Mouse (Mus musculus) right cerebral cortex, postnatal 4 days (tissue): ENCODE results near the gene Vps8.

Source experiments
- DNase-seq: peaks from one replicate; pipeline ENCODE4 v3.0.0-alpha.2; 2022

Gene Vps8

DNA sequence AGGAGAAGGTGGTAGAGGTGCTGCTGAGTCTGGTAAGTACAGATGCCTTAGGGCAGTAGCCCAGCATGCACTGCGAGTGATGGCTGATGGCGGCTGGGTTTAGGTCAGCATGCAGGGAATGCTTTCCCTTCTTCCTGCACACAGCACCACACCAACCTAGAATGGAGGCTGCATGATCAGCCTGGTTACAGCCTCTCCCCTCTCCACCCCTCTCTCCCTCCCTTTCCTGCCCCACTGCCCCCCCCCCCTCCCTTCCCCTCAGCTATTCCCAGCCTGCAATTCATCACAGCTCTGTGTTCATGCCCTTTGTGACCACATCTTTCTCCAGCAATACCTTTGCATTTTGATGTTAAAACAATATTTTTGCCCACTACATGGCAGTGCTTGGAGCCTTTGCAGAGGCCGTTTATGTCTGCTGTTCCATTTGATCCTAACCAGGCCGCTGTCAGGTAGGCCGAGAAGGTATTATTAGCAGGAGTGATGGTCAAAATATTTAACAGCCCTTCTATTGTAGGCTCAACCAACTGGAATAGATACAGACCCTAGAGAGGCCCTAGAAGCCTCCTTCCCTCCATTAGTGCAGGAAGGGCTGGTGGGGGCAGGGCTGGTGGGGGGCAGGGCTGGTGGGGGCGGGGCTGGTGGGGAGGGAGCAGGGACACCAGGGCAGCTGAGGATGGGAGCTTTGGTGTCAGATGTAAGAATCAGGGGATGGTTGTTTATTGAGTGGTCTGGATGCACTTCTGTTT is 17.5 kb upstream of the Vps8 start:
- DNase-seq, result no peak

DNA sequence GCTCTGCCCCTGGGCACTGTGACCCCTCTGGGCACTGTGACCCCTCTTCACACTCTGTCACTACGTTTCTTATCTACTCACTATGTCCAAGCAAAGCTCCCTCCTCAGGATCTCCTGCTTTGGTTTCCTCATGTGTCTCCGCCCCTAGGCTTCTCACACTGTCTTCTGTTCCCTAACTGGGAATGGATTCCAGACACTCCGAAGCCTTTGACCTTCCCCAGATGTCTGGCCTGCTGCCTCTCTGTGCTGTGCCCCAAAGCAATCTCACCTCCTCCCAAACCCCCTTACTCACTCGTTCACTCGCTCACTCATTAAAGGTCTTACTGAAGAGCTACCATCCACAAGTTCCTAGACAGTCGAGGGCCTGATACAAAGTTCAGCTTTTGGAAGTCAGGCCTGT is 16.8 kb upstream of the Vps8 start:
- no peak for DNase-seq

DNA sequence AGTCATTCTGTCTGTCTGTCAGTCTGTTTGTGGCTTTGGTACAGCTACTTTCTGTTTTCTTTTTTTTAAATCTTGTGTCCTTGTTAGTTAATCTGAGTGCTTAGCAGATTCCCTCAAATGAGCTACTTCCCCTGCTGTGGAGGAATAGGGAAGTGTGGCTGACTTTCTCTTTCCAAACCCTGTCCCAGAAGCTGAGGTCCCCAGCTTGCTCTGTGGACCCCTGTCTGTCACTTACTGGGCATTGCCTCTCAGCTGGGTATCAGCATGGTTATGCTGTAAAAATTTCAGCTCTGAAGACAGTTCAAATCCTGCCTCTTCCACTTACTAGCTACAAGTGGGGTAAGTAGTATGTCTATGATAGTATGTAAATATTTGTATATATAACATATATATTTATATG is 11.1 kb upstream of the Vps8 start:
- no peak for DNase-seq

DNA sequence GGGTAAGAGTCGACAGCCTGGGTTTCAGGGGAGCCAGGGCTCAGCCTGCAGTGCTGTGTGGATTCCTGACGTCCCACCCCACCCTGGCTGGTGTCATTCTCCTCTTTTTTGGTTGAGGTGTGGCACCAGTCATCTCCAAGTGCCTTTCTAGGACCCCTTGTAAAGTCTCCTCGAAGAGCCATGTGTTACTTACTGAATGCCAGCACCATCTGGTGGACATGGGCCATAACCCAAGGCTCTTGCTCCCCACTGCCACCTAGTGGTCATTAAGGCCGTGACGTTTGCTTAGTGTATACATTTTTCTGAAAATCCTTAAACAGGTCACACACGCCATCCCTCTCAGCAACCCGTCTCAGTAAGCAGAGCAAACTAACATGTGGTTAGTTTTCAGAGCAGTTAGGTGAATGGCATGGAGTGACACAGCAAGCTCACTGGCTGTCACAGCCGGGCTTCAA is 10.3 kb upstream of the Vps8 start:
- peak; percentile 73 for DNase-seq

DNA sequence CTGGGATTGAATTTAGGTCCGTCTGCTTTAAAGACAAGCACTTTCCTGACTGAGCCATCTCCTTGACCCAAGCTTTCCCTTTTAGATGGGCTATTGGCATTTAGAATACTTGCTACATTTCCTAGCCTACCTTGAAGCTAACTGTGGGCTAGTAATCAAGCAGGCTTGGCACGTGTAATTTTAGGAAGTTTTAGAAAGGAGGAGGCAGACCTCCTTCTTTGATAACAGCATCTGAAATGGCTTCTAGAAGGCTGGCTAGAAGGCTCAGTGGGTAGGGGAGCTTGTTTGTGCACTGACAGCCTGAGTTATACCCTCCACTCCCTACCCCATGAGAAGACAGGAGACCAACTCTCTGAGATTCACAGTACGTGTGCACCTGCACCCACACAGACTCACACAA is 9.1 kb upstream of the Vps8 start:
- no peak for DNase-seq

DNA sequence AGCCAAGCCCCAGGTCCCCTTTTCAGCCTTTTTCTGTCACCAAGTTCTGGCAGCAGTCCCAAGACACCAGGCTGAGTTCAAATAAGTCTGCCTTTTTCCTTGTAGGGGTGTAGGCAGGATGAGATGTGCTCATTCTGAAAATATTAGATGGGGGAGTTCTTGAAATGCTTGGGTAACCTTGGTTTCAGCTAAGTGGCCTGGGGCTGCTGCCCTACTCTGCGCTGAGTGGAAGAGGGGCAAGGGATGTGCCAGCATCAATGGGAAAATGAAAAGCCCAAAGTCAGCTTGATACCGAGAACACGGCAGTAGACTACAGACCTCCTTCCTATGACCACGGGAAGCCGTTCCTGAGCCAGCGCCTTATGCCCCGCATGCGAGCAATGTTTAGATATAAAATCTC is 7.8 kb upstream of the Vps8 start:
- no peak for DNase-seq

DNA sequence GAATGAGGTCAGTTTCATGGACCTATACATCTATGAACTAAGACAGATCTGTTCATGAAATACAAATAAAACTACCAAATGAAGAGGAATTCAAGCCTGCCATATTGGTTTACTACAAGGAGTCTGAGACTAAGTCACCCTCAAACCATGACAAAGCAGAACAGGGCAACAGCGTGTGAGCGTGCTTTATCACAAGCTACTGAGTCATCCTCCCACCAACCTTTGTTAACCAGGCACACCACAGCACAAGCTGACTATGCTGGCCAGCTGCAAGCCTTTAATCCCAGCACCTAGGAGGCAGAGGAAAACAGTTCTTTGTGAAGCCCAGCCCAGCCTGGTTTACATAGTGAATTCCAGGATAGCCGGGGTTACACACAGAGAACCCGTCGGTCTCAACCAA is 4.9 kb upstream of the Vps8 start:
- DNase-seq, result no peak

DNA sequence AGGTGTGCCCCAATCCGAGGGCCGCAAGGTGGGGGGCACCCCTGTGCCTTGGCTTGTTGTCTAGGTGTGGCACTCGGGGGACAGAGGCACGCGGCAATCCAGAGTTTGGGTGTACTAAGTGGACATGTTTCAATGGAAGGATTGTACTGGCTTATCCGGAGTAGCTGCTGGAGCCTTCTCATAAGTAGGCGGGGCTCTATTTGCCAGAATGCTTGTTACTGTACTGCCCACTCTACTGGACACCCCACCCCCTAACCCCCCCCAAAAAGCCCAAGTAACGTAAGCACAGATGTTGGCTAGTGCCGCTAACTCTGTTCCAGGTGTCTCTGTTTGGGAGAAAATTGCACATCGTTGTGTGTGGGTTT is 610 bp downstream of the Vps8 start:
- no peak for DNase-seq

DNA sequence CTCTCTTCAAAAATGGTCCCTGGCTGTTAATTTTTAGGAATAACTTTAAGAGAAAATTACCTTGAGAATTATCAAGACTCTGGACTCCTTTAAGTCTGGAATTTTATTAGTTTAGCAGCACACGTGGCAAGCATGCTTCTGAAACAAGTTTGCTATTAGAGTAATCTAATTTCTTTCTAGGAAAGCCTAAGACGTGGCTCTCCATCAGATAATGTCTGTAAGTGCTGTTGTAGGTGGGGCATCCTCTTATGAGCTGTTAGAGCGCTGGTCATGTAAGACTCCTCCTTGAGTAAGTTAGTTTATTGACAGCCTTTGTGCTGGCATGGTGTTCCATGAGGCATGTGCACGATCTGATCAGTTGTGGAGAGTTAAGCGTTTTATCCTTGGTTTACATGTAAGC is 5.2 kb downstream of the Vps8 start:
- no peak for DNase-seq

DNA sequence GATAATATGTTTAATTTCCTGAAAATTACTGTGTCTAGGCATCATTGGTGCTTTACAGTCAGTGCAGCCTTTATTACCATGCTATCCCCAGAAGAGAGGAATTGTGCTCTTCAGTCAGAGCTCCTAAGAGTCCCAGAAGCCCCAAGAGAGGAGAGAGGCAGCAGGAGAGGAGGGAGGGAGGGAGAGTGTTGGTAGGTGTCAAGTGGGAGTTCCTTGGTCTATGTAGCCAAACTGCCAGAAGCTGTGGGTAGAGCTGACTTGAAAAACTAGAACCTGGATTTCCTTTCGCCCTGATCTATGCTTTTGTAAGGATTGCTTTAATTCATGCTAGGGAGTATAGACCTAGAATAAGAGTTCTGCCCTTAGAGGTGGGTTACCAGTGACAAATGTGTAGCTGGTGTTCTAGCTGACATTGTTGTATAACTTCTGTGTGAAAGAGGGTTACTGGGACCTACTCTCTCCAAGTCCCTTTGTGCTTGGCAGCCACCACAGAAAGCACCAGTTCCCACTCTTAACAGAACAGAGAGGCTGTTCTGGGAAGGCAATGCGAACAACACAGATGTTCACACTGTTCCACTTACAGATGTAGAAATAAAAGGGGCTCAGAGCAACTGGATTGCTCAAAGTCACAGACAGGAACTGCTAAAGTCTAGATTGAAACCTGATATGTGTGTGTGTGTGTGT is 7.6 kb downstream of the Vps8 start:
- no peak for DNase-seq

DNA sequence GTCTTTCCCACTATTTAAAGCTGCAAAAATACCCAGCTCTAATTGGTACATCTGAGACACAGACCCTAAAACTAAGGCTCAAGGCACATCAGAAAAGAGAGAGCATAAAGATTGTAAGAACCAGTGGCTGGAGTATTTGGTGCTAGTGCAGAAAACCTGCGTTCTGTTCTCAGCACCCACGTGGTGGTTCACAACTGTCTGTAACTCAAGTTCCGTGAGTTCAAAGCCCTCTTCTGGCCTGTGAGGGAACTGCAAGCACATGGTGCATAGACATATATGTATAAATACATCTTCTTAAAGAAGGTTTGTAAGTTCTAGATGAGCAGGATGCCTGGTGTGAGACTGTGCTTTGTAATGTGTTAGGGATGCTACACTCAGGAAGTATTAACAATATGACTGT is 8.7 kb downstream of the Vps8 start:
- DNase-seq, result no peak

DNA sequence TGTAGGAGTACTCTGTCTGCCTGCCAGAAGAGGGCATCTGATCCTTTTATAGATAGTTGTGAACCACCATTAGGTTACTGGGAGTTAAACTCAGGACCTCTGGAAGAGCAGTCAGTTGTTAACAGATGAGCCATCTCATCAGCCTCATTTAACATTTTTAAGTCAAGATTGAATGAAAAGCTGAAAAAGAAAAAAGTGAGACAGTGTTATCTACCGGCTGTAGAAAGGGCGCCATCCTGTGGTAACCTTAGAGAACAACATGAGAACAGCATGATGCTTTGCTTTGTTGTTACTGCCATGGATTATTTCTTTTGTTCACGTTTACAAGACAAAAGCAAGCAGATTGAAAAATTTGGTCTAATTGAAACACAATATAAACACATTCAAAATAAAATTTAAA is 10.6 kb downstream of the Vps8 start:
- DNase-seq, result peak; percentile 18

DNA sequence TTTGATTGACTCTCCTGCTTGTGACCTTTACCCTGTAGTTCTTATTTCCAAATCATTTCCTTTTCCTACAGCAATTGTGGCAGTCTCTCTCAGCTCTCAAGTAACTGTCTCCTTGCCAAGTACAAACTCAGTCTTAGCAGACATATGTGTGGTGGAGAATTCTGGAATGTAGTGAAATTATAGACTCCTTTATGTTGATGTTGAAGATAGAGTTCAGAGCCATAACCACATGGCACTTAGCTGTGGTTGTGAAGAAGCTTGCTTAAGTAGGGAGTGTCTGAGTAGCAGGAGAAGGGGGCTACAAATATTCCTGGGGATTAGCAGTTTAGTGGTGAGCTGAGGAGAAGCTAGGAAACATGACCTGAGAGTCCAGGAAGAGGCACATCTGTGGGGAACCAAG is 18.1 kb downstream of the Vps8 start:
- DNase-seq, result no peak

DNA sequence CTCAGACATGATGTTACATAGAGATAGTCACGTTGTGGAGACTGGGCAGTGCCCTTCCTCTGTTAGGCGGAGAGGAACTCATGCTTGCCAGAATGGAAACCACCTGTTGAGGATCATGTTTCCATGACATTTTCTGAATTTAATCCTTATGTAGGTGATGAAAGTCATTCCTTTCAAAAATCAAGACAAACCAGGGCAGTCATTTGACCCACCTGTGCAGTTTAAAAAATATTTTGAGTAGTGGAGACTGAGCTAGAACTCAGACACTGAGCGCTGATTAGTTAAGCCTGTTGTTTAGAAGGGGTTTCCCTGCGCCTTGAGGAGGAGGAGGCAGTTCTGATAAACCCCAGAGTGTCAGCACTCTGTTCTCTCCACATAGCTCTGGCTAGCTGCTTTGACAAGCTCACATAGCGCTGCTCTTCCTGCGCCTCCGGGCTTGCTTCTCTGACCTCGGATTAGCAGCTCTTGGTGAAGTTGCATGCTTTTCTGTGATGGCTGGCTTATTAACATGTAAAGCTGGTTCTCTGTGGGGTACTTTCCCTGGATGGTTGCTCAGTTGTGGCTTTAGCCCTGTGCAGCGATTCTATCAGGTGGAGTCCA is 22.2 kb downstream of the Vps8 start:
- no peak for DNase-seq

DNA sequence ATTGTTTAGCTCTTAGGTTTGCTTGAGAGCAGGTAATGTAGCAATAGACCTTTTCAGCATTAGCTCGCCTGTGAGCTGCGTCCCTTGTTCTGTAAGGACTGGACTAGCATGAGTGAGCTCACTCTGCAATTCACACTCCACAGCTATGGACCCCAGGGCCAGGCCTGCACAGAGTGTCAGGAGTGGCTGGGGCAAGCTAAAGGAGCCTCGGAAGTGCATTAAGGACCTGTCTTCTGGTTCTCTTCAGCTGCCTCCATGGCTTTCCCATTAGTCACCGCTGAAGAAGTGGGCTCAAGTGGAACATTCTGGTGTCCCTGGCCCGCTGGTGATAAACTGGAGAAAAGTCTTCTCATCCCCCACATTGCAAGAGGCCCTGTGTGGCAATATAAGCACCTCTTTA is 24.5 kb downstream of the Vps8 start:
- no peak for DNase-seq

DNA sequence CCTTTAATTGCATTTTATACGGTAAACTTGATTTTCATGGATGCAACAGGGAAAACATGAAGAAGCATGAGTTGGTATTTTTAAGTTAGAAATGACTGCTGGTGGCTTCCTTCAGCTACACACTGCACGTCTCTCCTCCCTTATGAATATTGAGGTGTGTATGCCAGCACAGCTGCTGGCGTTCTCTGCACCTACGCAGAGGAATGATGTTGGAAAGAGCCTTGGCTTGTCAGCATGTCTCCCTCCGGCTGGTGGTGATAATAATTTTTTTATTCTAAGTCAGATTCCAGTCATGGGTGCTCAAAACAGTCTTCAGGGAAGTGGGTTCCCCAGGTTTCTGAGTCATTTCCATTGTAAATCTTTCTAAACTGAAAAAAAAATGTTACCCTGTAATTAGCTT is 25.5 kb downstream of the Vps8 start:
- DNase-seq, result no peak

DNA sequence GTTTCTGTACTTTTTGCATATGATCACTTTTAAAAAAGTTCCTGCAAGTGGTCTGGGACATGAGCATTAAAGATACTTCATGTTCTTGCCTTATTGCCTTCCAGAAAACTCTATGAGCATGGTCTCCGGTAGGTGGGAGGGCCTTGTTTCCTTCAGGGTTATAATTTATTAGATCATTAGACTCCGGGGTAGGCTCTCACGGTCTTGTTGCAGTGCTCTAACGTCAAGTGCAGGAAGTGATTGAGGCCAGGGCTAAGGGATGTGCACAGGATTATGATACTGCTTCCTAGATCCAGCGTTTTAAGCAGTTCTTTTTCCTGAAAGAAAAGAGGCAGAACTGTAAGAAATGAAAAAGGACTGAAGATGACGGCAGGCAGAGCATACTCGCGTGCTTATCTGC is 27.0 kb downstream of the Vps8 start:
- no peak for DNase-seq

DNA sequence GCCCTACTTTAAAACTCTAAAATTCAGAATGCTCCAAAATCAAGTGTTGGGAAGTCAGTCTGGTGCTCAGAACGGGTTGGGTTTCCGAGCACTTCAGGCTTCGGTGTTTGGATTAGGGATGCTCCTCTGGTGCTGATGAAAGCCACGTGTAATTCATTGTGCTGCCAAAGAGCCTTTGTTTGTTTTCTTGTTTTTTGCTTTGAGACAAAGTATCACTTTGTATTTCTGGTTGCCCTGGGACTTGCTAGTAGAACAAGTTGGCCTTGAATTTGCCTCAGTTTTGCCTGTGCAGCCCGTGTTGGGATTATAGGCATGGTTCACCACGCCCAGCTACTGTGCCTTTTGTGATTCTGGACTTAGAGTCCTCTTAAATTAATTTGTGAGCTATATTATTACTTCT is 29.7 kb downstream of the Vps8 start:
- no peak for DNase-seq

DNA sequence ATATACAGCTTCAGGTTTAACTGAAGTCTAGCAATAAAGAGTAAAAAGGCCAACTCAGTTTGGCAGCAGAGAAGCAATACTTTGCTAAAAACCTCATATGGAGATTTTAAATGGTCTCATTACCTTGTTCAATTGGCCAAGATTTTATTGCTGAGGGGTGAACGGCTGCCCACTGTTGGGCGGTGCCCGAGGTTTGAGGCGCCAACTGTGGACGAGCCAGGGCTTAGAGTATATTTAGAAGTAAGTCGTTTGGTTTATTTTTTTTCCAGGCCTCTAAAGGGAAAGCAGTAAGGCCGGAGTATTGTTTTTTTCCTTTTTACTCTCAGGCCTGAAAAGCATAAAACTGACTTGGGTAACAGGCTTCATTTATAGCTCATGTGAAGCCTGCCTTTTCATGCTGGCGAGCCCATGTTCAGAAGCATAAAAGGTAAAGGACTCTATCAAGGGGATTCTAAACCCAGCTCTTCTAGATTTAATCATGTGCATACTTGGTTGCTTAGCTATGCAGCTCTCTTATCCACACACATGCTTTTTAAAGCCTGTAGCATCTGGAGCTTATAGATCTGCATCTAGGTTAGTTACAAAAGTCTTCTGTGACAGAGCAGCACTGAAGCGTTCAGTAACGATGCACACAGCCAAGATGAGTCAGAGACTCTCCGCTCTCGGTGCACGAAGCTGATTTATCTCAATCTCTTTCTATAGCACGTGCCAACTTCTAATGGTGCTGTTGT is 34.9 kb downstream of the Vps8 start:
- no peak for DNase-seq

DNA sequence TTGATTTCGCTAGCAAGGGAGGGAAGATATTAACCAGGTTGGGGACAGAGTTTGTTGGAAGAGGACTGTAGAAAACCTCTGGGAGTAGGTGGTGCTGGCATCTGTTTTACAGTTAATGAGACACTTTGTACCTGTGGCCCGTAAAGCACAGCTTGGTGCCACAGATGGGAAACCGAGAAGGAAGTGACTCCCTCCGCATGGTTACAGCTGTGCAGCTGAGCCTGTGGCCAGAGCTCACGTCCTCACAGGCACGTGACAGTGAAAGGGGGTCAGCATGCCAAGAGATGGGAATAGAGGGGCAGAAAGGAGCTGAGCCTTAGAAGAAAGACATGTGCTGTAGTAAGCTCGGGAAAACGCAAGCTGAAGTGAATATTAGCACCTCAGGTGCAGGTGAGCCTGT is 43.0 kb downstream of the Vps8 start:
- no peak for DNase-seq

DNA sequence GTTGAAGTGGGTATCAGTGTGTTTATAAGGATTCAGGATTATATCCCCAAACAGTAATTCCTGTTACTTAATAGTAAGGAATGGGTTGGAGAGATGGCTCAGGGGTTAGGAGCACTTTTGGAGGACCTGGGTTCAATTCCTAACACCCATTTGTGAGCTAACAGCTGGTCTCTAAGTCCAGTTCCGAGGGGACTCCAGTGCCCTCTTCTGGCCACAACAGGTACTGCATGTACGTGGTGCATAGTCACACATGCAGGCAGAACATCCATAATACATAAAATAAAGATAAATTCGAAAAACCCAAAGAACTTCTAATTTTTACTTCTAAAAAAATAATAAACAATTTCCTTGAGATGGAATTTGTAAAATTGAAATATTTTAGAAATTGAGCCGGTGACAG is 47.5 kb downstream of the Vps8 start:
- DNase-seq, result no peak

DNA sequence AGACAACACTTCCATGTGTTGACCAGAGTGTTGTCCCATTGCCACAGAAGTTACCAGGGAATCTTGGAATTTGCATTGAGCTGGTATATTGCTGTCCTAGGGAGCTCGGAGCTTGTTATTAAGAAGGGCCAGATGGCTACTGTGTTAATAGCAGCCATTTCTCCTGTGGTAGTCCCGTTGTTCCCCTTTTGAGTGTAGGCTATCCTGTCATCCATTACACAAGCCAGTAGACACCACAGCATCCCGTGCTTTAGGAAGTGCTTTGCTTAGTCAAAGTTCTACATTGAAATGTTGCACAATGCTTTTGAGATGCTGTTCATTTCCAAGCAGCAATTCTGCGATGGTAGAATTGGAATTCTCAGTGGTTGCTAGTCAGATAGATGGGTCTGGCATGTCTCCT is 54.2 kb downstream of the Vps8 start:
- DNase-seq, result no peak

DNA sequence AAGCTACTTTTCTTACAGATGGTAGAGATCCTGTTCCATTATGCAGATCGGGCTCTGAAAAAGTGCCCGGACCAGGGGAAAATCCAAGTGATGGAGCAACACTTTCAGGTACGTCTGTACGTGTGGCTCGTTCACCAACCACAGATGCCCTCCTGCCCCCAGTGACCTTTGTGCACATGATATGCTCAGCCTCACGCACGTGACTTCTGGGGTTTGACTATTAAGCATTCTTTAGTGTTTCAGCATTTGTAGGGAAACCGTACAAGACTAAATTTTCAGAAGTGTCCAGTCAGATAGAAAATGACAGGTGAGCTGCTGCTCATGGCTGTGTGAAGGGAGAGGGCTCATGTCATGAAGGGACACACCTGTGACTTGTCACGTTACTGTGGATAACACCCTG is 55.5 kb downstream of the Vps8 start:
- DNase-seq, result no peak

DNA sequence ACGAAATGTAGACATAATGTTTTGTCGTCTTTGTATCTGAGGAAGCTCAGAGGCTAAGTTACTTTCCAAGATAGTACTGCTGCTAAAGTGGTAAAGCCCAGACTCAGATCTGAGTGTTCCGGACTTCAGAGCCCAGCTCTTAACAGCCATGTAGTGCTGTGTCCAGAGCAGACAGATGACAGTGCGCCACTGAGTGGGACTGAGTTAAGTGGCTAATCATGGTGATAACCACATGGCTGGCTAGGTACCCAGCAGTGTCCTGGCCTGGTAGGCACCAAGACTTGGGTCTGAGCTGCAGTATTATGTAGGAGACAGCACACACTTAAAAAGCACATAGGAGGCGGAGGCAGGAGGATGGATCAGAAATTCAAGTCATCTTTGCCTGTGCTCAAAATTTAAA is 60.9 kb downstream of the Vps8 start:
- no peak for DNase-seq
